Mouse (Mus musculus) T-cell, adult 2 months (primary cell): ENCODE data around the gene Mapk1ip1l.
A peak's percentile ranks its signal among the peaks of the same experiment; 100 is the strongest.
"Not testable (repeated sequence)": the region's sequence is repeated elsewhere in the genome, so short reads cannot be mapped to it uniquely, and the experiment has no call there.

ENCODE experiments used
- DNase-seq: peaks from one replicate; pipeline ENCODE4 v3.0.0; 2022; ENCODE audit warnings: low spot score

Mapk1ip1l gene

GRCm38 (mm10) chr14:47304814-47305405, 6.8 kb downstream of the Mapk1ip1l start:
- no peak for DNase-seq

GRCm38 (mm10) chr14:47305933-47306332, 7.9 kb downstream of the Mapk1ip1l start:
- no peak for DNase-seq

GRCm38 (mm10) chr14:47307669-47308068, 9.6 kb downstream of the Mapk1ip1l start:
- DNase-seq, result no peak

GRCm38 (mm10) chr14:47309061-47309460, 11.0 kb downstream of the Mapk1ip1l start:
- no peak for DNase-seq

- DNase-seq, result no peak
These were observed 12.5 kb downstream of the Mapk1ip1l start for GRCm38 (mm10) chr14:47310342-47311181.

GRCm38 (mm10) chr14:47319362-47319761, 21.3 kb downstream of the Mapk1ip1l start:
- no peak for DNase-seq

- not testable (repeated sequence) for DNase-seq
These were observed 23.5 kb downstream of the Mapk1ip1l start for GRCm38 (mm10) chr14:47321581-47321980.

GRCm38 (mm10) chr14:47325965-47326761, 28.1 kb downstream of the Mapk1ip1l start:
- no peak for DNase-seq

- DNase-seq, result no peak
These were observed 29.3 kb downstream of the Mapk1ip1l start for GRCm38 (mm10) chr14:47327347-47327746.

- DNase-seq, result no peak
These were observed 33.9 kb downstream of the Mapk1ip1l start for GRCm38 (mm10) chr14:47331920-47332319.

- DNase-seq, result peak; percentile 56
These were observed 36.8 kb downstream of the Mapk1ip1l start for GRCm38 (mm10) chr14:47334819-47335218.

- DNase-seq, result no peak
These were observed 37.2 kb downstream of the Mapk1ip1l start for GRCm38 (mm10) chr14:47335300-47335699.

GRCm38 (mm10) chr14:47340231-47340925, 42.3 kb downstream of the Mapk1ip1l start:
- DNase-seq, result no peak

GRCm38 (mm10) chr14:47341811-47342291, 43.8 kb downstream of the Mapk1ip1l start:
- no peak for DNase-seq

GRCm38 (mm10) chr14:47346715-47347114, 48.6 kb downstream of the Mapk1ip1l start:
- DNase-seq, result no peak

- DNase-seq, result no peak
These were observed 52.9 kb downstream of the Mapk1ip1l start for GRCm38 (mm10) chr14:47350974-47351373.

GRCm38 (mm10) chr14:47352272-47352671, 54.2 kb downstream of the Mapk1ip1l start:
- DNase-seq, result no peak

GRCm38 (mm10) chr14:47353240-47353639, 55.2 kb downstream of the Mapk1ip1l start:
- DNase-seq, result no peak

- no peak for DNase-seq
These were observed 56.1 kb downstream of the Mapk1ip1l start for GRCm38 (mm10) chr14:47354111-47354577.

GRCm38 (mm10) chr14:47354948-47355347, 56.9 kb downstream of the Mapk1ip1l start:
- DNase-seq, result no peak

GRCm38 (mm10) chr14:47356622-47357021, 58.6 kb downstream of the Mapk1ip1l start:
- no peak for DNase-seq

GRCm38 (mm10) chr14:47359610-47360009, 61.5 kb downstream of the Mapk1ip1l start:
- no peak for DNase-seq
